Mouse (Mus musculus) brain, embryonic 14.5 days (tissue): ENCODE data around the gene Plekha7.

Experiments used
- CTCF ChIP-seq: fragments of 200-500 bp; IDR thresholded peaks from 2 replicates; pipeline ENCODE4 v1.5.1; 2012; ENCODE audit warnings: inconsistent platforms, mild to moderate bottlenecking, moderate library complexity, borderline replicate concordance; ENCODE audit not compliant: insufficient read depth, insufficient read length; ENCODE audit errors: extremely low read depth
- POLR2A ChIP-seq: fragments of 200-500 bp; IDR thresholded peaks from 2 replicates; pipeline ENCODE4 v1.6.1; 2012; ENCODE audit warnings: mild to moderate bottlenecking, inconsistent platforms, borderline replicate concordance; ENCODE audit not compliant: poor library complexity, insufficient read depth, insufficient read length, severe bottlenecking; ENCODE audit errors: extremely low read depth

DNA sequence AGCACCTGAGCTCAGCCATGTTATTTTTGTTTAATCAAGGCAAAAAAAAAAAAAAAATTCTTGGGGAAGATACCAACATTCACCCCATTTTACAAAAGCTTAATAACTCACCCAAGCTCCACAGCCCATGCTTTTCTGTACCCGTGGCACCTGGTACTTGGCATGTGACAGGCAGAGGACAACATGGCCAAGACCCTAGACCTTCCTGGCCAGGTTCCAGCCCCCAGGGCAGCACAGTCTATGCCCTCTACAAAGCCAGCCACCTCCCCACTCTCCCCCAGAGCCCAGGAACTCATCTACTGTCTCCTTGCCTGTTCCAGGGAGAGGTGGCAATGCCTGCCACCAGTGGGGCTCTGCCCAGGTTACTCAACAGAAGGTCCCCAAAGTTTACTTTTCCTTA lies 17.6 kb downstream of the Plekha7 start:
- TF ChIP-seq CTCF (no peak), POLR2A (no peak)
